Mouse (Mus musculus) embryonic facial prominence, embryonic 14.5 days (tissue): ENCODE measurements around the gene Enthd1. TPM values are rescaled to one million over a fixed set of nuclear protein-coding genes. Genes with fewer than 3 reads are reported as not detected.
A peak's percentile ranks its signal among the peaks of the same experiment; 100 is the strongest.

Experiments
- ATAC-seq: fragments of 200-750 bp; cut with Nextera tagmentation; 2 replicates; pipeline ENCODE4 v1.8.0; 2017; ENCODE audit warnings: low read depth, moderate number of reproducible peaks, moderate TSS enrichment
- DNase-seq: peaks from one replicate; pipeline ENCODE4 v3.0.0-alpha.2; 2015; ENCODE audit warnings: low spot score
- H3K27ac ChIP-seq: fragments of 300-500 bp; sonication (generic); replicated peaks from 2 replicates; pipeline ENCODE4 v1.5.1; 2014; ENCODE audit warnings: low read depth, mild to moderate bottlenecking, low read length, moderate library complexity
- H3K27me3 ChIP-seq: fragments of 300-500 bp; sonication (generic); replicated peaks from 2 replicates; pipeline ENCODE4 v1.6.1; 2014; ENCODE audit warnings: low read length; ENCODE audit not compliant: control insufficient read depth, insufficient read depth
- H3K36me3 ChIP-seq: fragments of 300-500 bp; sonication (generic); 2 replicates; pipeline ENCODE4 v1.6.1; 2014; ENCODE audit warnings: low read length, mixed read lengths; ENCODE audit not compliant: control insufficient read depth, insufficient read depth
- H3K4me1 ChIP-seq: fragments of 300-500 bp; sonication (generic); 2 replicates; pipeline ENCODE4 v1.6.1; 2014; ENCODE audit warnings: antibody characterized with exemption, low read length; ENCODE audit not compliant: control insufficient read depth, insufficient read depth
- H3K4me2 ChIP-seq: fragments of 300-500 bp; sonication (generic); 2 replicates; pipeline ENCODE4 v1.6.1; 2014; ENCODE audit warnings: low read depth, mild to moderate bottlenecking, low read length, moderate library complexity, mixed read lengths
- H3K4me3 ChIP-seq: fragments of 300-500 bp; sonication (generic); 2 replicates; pipeline ENCODE4 v1.5.1; 2014; ENCODE audit warnings: low read depth, mild to moderate bottlenecking, low read length
- H3K9ac ChIP-seq: fragments of 300-500 bp; sonication (generic); 2 replicates; pipeline ENCODE4 v1.6.1; 2014; ENCODE audit warnings: low read depth, mild to moderate bottlenecking, low read length, moderate library complexity, mixed read lengths
- H3K9me3 ChIP-seq: fragments of 300-500 bp; sonication (generic); 2 replicates; pipeline ENCODE4 v1.6.1; 2016; ENCODE audit warnings: low read length; ENCODE audit not compliant: control insufficient read depth
- WGBS: fragments of 180-500 bp; shearing (Covaris S2); extraction: QIAGEN DNeasy Blood & Tissue Kit; methylation state at CpG from one replicate; pipeline ENCODE4 v1.1.7; 2014; 5-methylcytosine and 5-hydroxymethylcytosine counted together
- polyA plus RNA-seq: library from polyadenylated mRNA; unstranded; fragments of >200 nt; fragmentation: Nextera tagmentation; extraction: Ambion mirVana; gene quantifications from 2 replicates; pipeline ENCODE4 v1.2.1, GENCODE M21; 2014

Gene Enthd1
- polyA plus RNA-seq, 1 experiment from 2014 or later: 0.10 TPM

DNA sequence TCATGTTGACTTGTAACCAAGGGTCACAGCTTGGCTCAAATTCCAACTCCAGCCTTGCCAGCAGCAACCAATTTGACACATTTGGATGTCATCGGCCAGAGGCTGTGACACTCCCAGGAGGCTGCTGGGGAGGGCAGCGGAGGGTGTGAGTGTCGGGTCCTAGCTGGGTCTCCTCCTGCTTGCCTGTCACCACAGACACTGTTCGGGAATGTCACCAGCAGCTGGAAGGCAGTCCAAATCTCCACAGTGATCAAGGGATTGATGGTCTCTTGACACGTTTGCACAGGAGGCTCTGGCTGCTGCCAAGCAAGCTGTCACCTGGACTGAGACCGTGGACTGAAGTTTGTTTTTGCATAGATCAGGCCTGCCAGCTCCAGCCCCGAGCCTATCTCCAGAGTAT lies 154.3 kb downstream of the Enthd1 start:
- Histone ChIP-seq H3K4me3 (no peak overlapping the region), H3K27ac (no peak overlapping the region), H3K4me1 (no peaks in the 10 kb centered on the region), H3K36me3 (no peaks in the 10 kb centered on the region), H3K4me2 (no peak overlapping the region), H3K9ac (no peak overlapping the region), H3K27me3 (no peaks in the 10 kb centered on the region), H3K9me3 (no peaks in the 10 kb centered on the region)
- 56% methylated on average over 7 of the region's 7 CpGs for WGBS
- DNase-seq: no peak
- no peak for ATAC-seq

DNA sequence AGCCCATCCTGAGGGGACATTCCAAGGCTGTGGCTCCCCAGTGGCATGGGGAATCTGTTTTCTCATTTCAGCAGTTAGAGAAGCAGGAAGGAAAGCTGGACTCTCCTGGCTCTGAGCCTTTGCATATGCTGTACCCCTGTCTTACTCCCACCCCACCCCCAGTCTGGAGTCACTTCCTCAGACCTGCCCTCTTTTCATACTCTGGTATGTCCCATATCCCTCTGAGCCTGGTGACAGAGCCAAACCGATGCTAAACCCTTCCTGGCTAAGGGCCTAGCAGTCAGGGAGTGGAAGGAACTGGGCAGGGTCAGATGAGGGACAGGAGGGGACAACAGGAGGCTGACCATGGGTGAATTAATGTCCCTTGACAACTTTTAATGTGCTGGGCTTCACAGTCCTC lies 157.1 kb downstream of the Enthd1 start:
- H3K9ac ChIP-seq: no peak overlapping the region
- DNase-seq (peak; percentile 33), ATAC-seq (no peak)
- H3K4me2 ChIP-seq: no peak overlapping the region
- H3K27ac ChIP-seq: no peak overlapping the region
- WGBS: 13% methylated on average over 1 of the region's 1 CpGs
- no peaks in the 10 kb centered on the region for H3K4me1 ChIP-seq
- H3K9me3 ChIP-seq: 0 out of 2 replicates have a peak, but pooled peaks cover 6% of the 10 kb centered on the region
- H3K36me3 ChIP-seq: no peaks in the 10 kb centered on the region
- no peaks in the 10 kb centered on the region for H3K27me3 ChIP-seq
- H3K4me3 ChIP-seq: no peak overlapping the region

Other genes starting within 250 kb of the Enthd1 start
- 0.97 and 1.7 TPM in 2 replicates for gene Grap2, start 7.4 kb upstream of the Enthd1 start, polyA plus RNA-seq
- 2.2 and 2.9 TPM in 2 replicates for gene Fam83f, start 106.7 kb upstream of the Enthd1 start, polyA plus RNA-seq
- 12.5 and 16.1 TPM in 2 replicates for gene Tnrc6b, start 146.2 kb upstream of the Enthd1 start, polyA plus RNA-seq